Mouse (Mus musculus) left cerebral cortex, adult 2 months (tissue): ENCODE results near the gene Fanca. TPM values are rescaled to one million over a fixed set of nuclear protein-coding genes. Genes with fewer than 3 reads are reported as not detected.
"Not testable (repeated sequence)": the region's sequence is repeated elsewhere in the genome, so short reads cannot be mapped to it uniquely, and the experiment has no call there.

Experiments used
- DNase-seq, 2 experiments: peaks; one replicate each; pipeline ENCODE4 v3.0.0; 2021 to 2022; ENCODE audit warnings: low spot score in 2 of 2, mixed read lengths in 1 of 2; ENCODE audit errors: extremely low spot score in 1 of 2
- H3K27ac ChIP-seq: fragments of 200-600 bp; 2 replicates; pipeline ENCODE4 v1.8.1; 2022
- H3K4me3 ChIP-seq: fragments of 200-600 bp; 2 replicates; pipeline ENCODE4 v1.8.1; 2022
- CTCF ChIP-seq: fragments of 200-600 bp; IDR thresholded peaks from 2 replicates; pipeline ENCODE4 v1.8.1; 2022; ENCODE audit warnings: antibody characterized with exemption, mild to moderate bottlenecking, moderate library complexity
- intact Hi-C: fragments of 180-260 bp; cut with DNase I; formaldehyde crosslinking; loops from one replicate; pipeline ENCODE4 v1.15.1; 2025
- total RNA-seq, 2 experiments: library from RNA; stranded (reverse); gene quantifications; 2 replicates each; pipeline ENCODE4 v1.2.3; 2021

The Fanca gene
- total RNA-seq, 2 experiments from 2014 or later, result 3.1 to 3.7 TPM

- H3K27ac ChIP-seq, result no peak overlapping the region
- DNase-seq, result no peak
- H3K4me3 ChIP-seq, result no peak overlapping the region
- intact Hi-C loops, result no loop called here
- no peak for TF ChIP-seq CTCF
Observed at GRCm38 (mm10) chr8:123284493-123284892, 33.9 kb downstream of the Fanca start.

GRCm38 (mm10) chr8:123283991-123284390 is 34.4 kb downstream of the Fanca start:
- intact Hi-C loops, result no loop called here
- TF ChIP-seq CTCF, result no peak
- no peak overlapping the region for H3K4me3 ChIP-seq

GRCm38 (mm10) chr8:123282994-123283393 is 35.4 kb downstream of the Fanca start:
- H3K27ac ChIP-seq, intact Hi-C loops, DNase-seq, H3K4me3 ChIP-seq: not testable (repeated sequence)

More at GRCm38 (mm10) chr8:123283991-123284390, 34.4 kb downstream of the Fanca start:
- no peak for DNase-seq
- no peak overlapping the region for H3K27ac ChIP-seq

GRCm38 (mm10) chr8:123280302-123281094 is 37.9 kb downstream of the Fanca start:
- intact Hi-C loops, result no loop called here
- no peak for DNase-seq
- no peak for TF ChIP-seq CTCF

GRCm38 (mm10) chr8:123279828-123280227 is 38.5 kb downstream of the Fanca start:
- intact Hi-C loops, result no loop called here
- TF ChIP-seq CTCF, result no peak
- Histone ChIP-seq H3K27ac (no peak overlapping the region), H3K4me3 (no peak overlapping the region)
- no peak for DNase-seq

More at GRCm38 (mm10) chr8:123280302-123281094, 37.9 kb downstream of the Fanca start:
- no peak overlapping the region for H3K27ac ChIP-seq
- H3K4me3 ChIP-seq, result no peak overlapping the region

- H3K4me3 ChIP-seq, result no peak overlapping the region
- no peak overlapping the region for H3K27ac ChIP-seq
- no peak for DNase-seq
- intact Hi-C loops, result no loop called here
- no peak for TF ChIP-seq CTCF
Observed at GRCm38 (mm10) chr8:123278445-123278844, 39.9 kb downstream of the Fanca start.

GRCm38 (mm10) chr8:123275096-123275495 is 43.3 kb downstream of the Fanca start:
- Histone ChIP-seq H3K4me3 (no peak overlapping the region), H3K27ac (no peak overlapping the region)
- DNase-seq, result no peak
- intact Hi-C loops, result no loop called here
- no peak for TF ChIP-seq CTCF

- intact Hi-C loops, result no loop called here
- Histone ChIP-seq H3K27ac (no peak overlapping the region), H3K4me3 (no peak overlapping the region)
- no peak for DNase-seq
- TF ChIP-seq CTCF, result no peak
Observed at GRCm38 (mm10) chr8:123274447-123274846, 43.9 kb downstream of the Fanca start.

- no peak overlapping the region for H3K4me3 ChIP-seq
- DNase-seq, result no peak
- no peak for TF ChIP-seq CTCF
- H3K27ac ChIP-seq, result no peak overlapping the region
- intact Hi-C loops, result no loop called here
Observed at GRCm38 (mm10) chr8:123271901-123272300, 46.5 kb downstream of the Fanca start.

- intact Hi-C loops, result no loop called here
- TF ChIP-seq CTCF, result no peak
- no peak for DNase-seq
- no peak overlapping the region for H3K27ac ChIP-seq
- no peak overlapping the region for H3K4me3 ChIP-seq
Observed at GRCm38 (mm10) chr8:123271147-123271546, 47.2 kb downstream of the Fanca start.

- DNase-seq, result no peak
- intact Hi-C loops, result no loop called here
- no peak overlapping the region for H3K4me3 ChIP-seq
- H3K27ac ChIP-seq, result no peak overlapping the region
- no peak for TF ChIP-seq CTCF
Observed at GRCm38 (mm10) chr8:123267926-123268656, 50.3 kb downstream of the Fanca start.

GRCm38 (mm10) chr8:123257593-123257992 is 60.8 kb downstream of the Fanca start:
- not testable (repeated sequence) for H3K4me3 ChIP-seq, DNase-seq
- peak overlapping the region; percentile 28; the same call in 1 of the 2 replicates for H3K27ac ChIP-seq
- intact Hi-C loops, result loop anchor here (10.0 kb wide), 1 partner anchor 107 kb away; no protein-coding TSS in a partner anchor
